Comparison of ENCODE assay signal across 21 mouse cellular contexts in genomic region chr9:86922430-86922829, GRCm38 (mm10). TPM values are rescaled to one million over a fixed set of nuclear protein-coding genes. Genes with fewer than 3 reads are reported as not detected.
"Had no signal": no experiment of that assay in that cellular context is flagged by ENCODE, and none has a peak within 500 bp of the region (broad histone marks: within the 10 kb centered on the region; RNA-seq: fewer than 3 reads in every experiment).

No protein-coding gene starts in this region.

- H3K27ac ChIP-seq: intestine, embryonic 15.5 days; kidney, embryonic 15.5 days; limb, embryonic 13.5 days; liver, embryonic 12.5 days; liver, embryonic 15.5 days; lung, embryonic 15.5 days; midbrain, embryonic 10.5 days; midbrain, embryonic 13.5 days had no signal

- H3K4me3 ChIP-seq: intestine, embryonic 15.5 days; kidney, embryonic 15.5 days; limb, embryonic 13.5 days; liver, embryonic 12.5 days; liver, embryonic 15.5 days; lung, embryonic 15.5 days; megakaryocyte, embryonic 14.5 days; midbrain, embryonic 10.5 days; midbrain, embryonic 13.5 days; myocyte had no signal

- DNase-seq: kidney, adult 11 months; kidney, adult 8-10 months; kidney, postnatal 10 days; kidney, postnatal 36 days; liver; lung, adult 18-20 months; lung, postnatal 10 days; lung, postnatal 36 days; thymus, adult 18-20 months; thymus, postnatal 36 days had no signal

- H3K4me2 ChIP-seq: intestine, embryonic 15.5 days; kidney, embryonic 15.5 days; limb, embryonic 13.5 days; liver, embryonic 12.5 days; liver, embryonic 15.5 days; lung, embryonic 15.5 days; midbrain, embryonic 13.5 days had no signal

- H3K9ac ChIP-seq: intestine, embryonic 15.5 days; kidney, embryonic 15.5 days; limb, embryonic 13.5 days; liver, embryonic 12.5 days; liver, embryonic 15.5 days; lung, embryonic 15.5 days; midbrain, embryonic 13.5 days had no signal

- ATAC-seq: intestine, embryonic 15.5 days; liver, embryonic 12.5 days; midbrain, embryonic 13.5 days; midbrain, embryonic 16.5 days had no signal

- H3K27me3 ChIP-seq: intestine, embryonic 15.5 days; kidney, embryonic 15.5 days; limb, embryonic 13.5 days; liver, embryonic 12.5 days; liver, embryonic 15.5 days; lung, embryonic 15.5 days; megakaryocyte, embryonic 14.5 days; midbrain, embryonic 13.5 days had no signal

- H3K4me1 ChIP-seq: intestine, embryonic 15.5 days; kidney, embryonic 15.5 days; limb, embryonic 13.5 days; liver, embryonic 12.5 days; liver, embryonic 15.5 days; lung, embryonic 15.5 days; megakaryocyte, embryonic 14.5 days; midbrain, embryonic 10.5 days; midbrain, embryonic 13.5 days had no signal

- H3K9me3 ChIP-seq: intestine, embryonic 15.5 days; kidney, embryonic 15.5 days; limb, embryonic 13.5 days; liver, embryonic 12.5 days; liver, embryonic 15.5 days; lung, embryonic 15.5 days; megakaryocyte, embryonic 14.5 days; midbrain, embryonic 10.5 days; midbrain, embryonic 13.5 days had no signal

- H3K36me3 ChIP-seq: intestine, embryonic 15.5 days; kidney, embryonic 15.5 days; limb, embryonic 13.5 days; liver, embryonic 12.5 days; liver, embryonic 15.5 days; lung, embryonic 15.5 days; midbrain, embryonic 10.5 days; midbrain, embryonic 13.5 days had no signal

RNA-seq across cellular contexts. Expression of gene Snap91, which starts 42.0 kb away (rescaled TPM):
- polyA plus RNA-seq: myocyte had no signal
